Mouse (Mus musculus) ES-E14 (cell line): ENCODE measurements around the gene Slc26a10.

Experiments used
- HCFC1 ChIP-seq: IDR thresholded peaks from 2 replicates; pipeline ENCODE4 v1.6.1; 2012; ENCODE audit warnings: low read length, inconsistent platforms, borderline replicate concordance; ENCODE audit not compliant: insufficient read depth
- MAFK ChIP-seq: IDR thresholded peaks from 2 replicates; pipeline ENCODE4 v1.6.1; 2014; ENCODE audit warnings: mild to moderate bottlenecking, low read depth, low read length, inconsistent platforms; ENCODE audit not compliant: insufficient read depth
- ZC3H11A ChIP-seq: IDR thresholded peaks from 2 replicates; pipeline ENCODE4 v1.6.1; 2012; ENCODE audit warnings: low read depth, mild to moderate bottlenecking, inconsistent platforms, low read length, borderline replicate concordance
- ZNF384 ChIP-seq: IDR thresholded peaks from 2 replicates; pipeline ENCODE4 v1.6.1; 2012; ENCODE audit warnings: low read depth, low read length, inconsistent platforms

DNA sequence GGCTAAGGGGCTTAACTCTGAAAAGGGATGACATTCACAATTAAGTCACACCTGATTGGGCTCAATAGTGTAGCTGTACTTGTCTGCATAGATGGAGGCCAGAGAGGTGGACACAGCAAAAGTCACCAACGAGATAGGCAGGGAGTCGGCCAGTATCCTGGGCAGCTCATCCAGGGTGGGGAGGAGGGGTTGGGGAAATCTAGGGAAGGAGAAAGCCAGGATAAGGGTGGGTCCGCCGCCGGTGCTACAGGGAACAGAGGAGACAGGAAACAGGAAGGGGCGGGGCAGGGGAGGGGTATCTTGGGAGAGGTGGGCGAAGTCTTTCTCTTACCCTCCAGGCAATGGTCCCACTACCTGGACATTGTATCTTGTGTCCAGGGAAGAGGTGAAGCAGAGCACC, 3.7 kb downstream of the Slc26a10 start:
- TF ChIP-seq ZC3H11A = no peak
- no peak for TF ChIP-seq HCFC1
- TF ChIP-seq MAFK = no peak
- TF ChIP-seq ZNF384 = no peak
